Mouse (Mus musculus): ENCODE data around the gene Ddx42. TPM values are rescaled to one million over a fixed set of nuclear protein-coding genes. Genes with fewer than 3 reads are reported as not detected.
A peak's percentile ranks its signal among the peaks of the same experiment; 100 is the strongest.
"Not testable (repeated sequence)": the region's sequence is repeated elsewhere in the genome, so short reads cannot be mapped to it uniquely, and the experiment has no call there.

The Ddx42 gene
- total RNA-seq, 2 experiments from 2014 or later = 37.3 to 38.8 TPM

GRCm38 (mm10) chr11:106201337-106202122, 15.2 kb upstream of the Ddx42 start:
- no peak for DNase-seq
- intact Hi-C loops (cut with DNase I) = no loop called here

DNA sequence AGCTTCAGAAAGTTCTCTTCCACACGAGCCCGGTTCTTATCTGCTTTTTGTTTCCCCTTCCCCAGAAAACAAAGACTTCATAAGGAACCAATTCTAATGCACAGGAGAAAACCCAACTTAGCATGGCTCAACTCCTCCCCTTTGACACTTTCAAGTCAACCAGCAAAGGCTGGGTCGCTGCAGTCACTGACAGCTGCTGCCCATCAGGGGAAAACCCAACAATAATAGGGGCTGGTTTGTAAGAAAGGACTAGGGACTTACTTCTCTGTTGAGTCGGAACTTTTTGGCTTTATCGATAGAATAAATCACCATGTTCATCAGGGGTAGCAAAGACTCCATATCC, 14.6 kb upstream of the Ddx42 start, which contains the start of gene Strada:
Gene Strada, minus strand, starts transcription at position 46 of the 343 bp plus-strand sequence.
- intact Hi-C loops (cut with DNase I) = no loop called here
- no peak for DNase-seq

GRCm38 (mm10) chr11:106212771-106213170, 4.0 kb upstream of the Ddx42 start:
- DNase-seq = peak; percentile 48 to 54
- intact Hi-C loops (cut with DNase I) = no loop called here

DNA sequence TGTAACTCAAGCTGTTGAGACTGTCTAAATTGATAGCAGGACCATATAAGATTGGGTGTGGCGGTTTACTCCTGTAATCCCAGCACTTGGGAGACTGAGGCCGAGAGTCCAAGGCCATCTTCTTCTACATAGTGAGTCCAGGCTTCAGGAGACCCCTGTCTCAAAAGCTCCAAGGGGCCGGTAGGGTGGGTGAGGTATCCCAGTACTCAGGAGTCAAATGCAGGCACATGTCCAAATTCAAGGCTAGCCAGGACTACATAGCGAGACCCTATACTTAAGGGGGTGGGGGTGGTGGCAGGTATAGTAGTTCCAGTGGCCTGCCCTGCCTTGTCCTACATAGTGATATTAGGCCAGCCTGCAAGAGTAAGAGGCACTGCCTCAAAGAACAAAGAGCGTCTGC, 1.9 kb upstream of the Ddx42 start:
- no peak for DNase-seq
- intact Hi-C loops (cut with DNase I) = no loop called here

DNA sequence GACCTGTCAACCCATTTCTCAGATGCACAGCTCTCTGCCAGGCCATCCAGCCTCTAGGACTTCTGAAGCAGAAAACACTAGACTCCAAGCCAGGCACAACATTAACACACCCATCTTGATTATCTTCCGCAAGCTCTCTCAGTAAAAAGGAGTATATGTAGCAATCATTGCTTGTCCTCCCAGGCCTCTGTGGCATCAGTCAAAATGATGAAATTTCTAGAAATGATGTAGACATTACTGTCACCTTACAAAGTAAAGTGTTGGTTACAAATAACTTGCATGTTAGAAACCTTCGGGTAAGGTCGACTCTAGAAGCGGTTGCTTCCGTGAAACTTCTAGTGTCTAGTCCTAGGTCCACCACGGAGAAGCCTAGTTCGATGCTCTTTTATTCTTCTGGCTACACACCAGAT, 1.3 kb upstream of the Ddx42 start:
- no peak for DNase-seq
- intact Hi-C loops (cut with DNase I) = no loop called here

DNA sequence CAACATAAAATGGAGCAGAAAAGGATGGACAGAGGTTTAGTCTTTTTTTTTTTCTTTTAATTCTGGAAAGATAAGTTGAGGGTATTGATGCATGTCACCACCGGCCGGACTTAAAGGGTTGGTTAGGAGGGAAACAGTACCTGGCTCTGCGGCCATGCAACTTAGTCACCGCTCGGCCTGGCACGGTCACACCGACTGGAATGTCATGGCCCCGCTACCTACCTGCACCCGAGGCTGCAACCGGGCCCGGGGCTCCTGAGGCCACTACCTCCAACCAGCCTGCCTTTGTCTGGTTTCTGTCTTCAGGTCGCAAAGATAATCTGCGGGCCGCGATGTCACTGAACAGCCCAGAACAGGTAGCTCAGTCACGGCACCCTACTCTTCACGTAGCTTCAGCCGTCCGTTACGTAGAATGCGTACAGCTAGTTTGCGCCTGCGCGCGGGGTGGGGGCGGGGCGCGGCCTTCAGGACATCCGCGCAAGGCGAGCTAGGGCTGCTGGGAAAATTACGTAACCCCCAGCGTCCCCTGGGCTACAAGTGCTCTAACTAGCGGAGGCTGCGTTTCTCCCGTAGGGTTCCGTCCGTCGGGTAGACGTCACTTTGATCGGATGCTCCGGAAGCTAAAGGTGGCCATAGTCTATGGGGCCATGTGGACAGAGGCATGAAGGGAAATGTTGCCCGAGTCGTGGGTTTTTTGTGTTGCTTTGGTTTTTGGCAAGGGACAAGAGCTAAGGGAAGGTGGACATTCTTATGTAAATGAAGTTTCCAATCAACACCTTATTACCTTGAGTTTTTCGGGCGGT, 598 bp upstream of the Ddx42 start, which contains the start of gene Ccdc47:
Gene Ccdc47, minus strand, starts transcription at position 418 of the 803 bp plus-strand sequence.
- intact Hi-C loops (cut with DNase I) = no loop called here
- peak; percentile 96 to 97 for DNase-seq

GRCm38 (mm10) chr11:106220603-106221002, 3.9 kb downstream of the Ddx42 start:
- no peak for DNase-seq
- intact Hi-C loops (cut with DNase I) = no loop called here

DNA sequence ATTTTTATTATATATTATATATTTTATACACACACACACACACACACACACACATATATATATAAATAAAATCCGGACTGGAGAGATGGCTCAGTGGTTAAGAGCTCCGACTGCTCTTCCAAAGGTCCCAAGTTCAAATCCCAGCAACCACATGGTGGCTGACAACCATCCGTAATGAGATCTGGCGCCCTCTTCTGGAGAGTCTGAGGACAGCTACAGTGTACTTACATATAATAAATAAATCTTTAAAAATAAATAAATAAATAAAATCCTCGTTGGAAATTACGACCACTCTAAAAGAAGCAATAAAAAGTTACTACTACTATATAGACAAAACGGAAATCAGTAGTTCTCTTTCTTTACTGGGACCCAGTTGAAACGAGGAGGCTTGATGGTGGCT, 17.3 kb downstream of the Ddx42 start:
- intact Hi-C loops (cut with DNase I); DNase-seq: not testable (repeated sequence)

DNA sequence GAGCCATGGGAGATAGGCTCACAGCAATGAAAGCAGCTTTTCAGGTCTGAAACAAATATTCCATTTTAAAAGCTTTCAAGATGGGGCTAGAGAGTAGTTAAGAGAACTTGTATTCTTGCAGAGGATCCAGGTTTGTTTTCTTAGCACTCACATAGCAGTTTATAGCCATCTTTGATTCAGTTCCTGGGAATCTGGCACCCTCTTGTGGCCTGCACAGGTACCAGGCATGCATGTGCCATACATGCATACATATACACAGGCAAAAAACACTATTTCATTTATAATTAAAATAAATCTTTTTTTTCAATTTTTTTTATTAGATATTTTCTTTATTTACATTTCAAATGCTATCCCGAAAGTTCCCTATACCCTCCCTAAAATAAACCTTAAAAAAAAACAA, 30.1 kb downstream of the Ddx42 start:
- intact Hi-C loops (cut with DNase I) = no loop called here
- DNase-seq = no peak

DNA sequence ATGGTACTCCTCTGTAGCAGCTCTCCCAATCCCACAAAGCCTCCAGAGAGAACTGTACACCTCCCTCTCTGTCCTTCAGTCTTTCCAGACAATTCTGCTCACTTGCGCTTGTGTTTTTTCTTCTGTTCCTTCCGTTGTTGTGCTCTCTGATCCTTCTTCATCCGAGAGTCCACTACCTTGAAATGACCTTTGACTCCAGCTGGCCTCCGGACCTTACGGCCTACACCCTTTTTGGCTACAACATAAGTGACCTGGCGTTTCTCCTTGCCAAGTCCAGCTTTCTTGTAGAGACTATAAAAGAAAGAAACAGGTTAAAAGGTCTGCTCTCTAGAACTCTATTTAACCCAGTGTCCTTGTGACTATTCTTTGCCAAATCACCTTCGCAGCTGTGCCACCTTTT, 32.6 kb downstream of the Ddx42 start:
- no peak for DNase-seq
- intact Hi-C loops (cut with DNase I) = no loop called here

GRCm38 (mm10) chr11:106254767-106255166, 38.0 kb downstream of the Ddx42 start:
- DNase-seq = no peak
- intact Hi-C loops (cut with DNase I) = no loop called here

- intact Hi-C loops (cut with DNase I) = no loop called here
- no peak for DNase-seq
Observed at GRCm38 (mm10) chr11:106255174-106255573, 38.4 kb downstream of the Ddx42 start.

GRCm38 (mm10) chr11:106255685-106256451, 39.1 kb downstream of the Ddx42 start, which contains the start of the genes Ftsj3 and Psmc5:
TSS of gene Ftsj3 (minus strand) at chr11:106256079.
TSS of gene Psmc5 (plus strand) at chr11:106256154.
- peak; percentile 99 to 100 for DNase-seq
- intact Hi-C loops (cut with DNase I) = loop anchor here (1.0 kb wide), 1 partner anchor 16 kb away; the partner anchor contains the start of gene Smarcd2

DNA sequence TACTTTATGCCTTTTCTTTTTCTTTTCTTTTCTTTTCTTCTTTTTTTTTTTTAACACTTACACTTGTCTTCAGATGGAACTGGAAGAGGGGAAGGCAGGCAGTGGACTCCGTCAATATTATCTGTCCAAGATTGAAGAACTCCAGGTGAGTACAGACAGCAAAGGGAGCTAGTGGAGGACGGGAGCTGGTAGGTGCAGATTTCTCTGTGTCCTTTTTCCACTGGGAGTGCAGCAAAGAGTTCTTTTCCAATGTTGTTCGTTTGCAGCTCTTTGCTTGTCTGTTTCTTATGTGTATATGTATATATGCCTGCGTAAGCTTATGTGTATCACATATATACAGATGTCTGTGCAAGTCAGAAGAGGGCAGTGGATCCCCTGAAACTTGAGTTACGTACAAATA, 40.0 kb downstream of the Ddx42 start:
- peak in 1 of 2 experiments; percentile 54 for DNase-seq
- intact Hi-C loops (cut with DNase I) = loop anchor here (1.0 kb wide), 1 partner anchor 16 kb away; the partner anchor contains the start of gene Smarcd2

DNA sequence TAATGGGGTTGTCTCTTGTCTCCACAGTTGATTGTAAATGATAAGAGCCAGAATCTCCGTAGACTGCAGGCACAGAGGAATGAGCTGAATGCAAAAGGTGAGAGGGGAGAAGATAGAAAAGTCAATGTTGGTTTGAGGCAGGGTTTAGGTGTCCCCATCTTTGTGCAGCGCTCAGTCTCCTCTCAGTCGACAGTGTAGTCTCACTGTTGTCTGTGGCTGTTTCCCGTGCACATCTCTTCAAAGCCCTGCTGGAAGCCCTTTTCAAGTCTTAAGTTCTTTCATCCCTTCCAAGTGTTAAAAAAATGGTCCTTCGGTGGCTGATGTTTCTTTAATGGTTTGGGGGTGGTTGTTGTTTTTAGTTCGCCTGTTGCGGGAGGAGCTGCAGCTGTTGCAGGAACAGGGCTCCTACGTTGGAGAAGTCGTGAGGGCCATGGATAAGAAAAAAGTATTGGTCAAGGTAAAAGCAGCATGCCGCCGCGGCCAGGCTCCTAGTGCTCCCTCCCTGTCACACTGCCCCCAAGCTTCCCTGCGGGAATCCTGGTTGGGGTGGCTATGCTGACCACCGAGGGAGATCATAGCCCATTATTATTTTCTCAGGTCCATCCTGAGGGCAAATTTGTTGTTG, 44.2 kb downstream of the Ddx42 start:
- no peak for DNase-seq
- intact Hi-C loops (cut with DNase I) = no loop called here

DNA sequence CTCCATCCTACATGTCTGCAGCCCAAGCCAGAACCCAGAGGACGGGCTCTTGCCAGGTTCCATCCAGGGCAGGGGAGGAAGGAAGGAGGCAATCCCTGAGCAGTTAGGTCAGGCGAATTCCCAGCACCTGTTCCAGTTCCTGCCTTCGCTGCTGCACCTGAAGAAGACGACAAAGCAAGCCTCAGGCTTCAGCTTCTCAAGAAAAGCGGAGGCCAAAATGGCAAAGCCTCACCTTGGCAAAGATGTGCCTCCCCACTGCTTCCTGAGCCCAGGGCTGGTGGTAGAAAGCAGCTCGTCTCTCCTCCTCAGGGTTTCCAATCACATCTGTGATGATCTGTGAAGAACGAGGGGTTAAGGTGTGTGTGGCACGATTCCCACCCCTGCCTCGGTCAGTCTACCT, 47.2 kb downstream of the Ddx42 start:
- no peak for DNase-seq
- intact Hi-C loops (cut with DNase I) = no loop called here

- intact Hi-C loops (cut with DNase I) = no loop called here
- no peak for DNase-seq
Observed at GRCm38 (mm10) chr11:106264988-106265387, 48.3 kb downstream of the Ddx42 start.

DNA sequence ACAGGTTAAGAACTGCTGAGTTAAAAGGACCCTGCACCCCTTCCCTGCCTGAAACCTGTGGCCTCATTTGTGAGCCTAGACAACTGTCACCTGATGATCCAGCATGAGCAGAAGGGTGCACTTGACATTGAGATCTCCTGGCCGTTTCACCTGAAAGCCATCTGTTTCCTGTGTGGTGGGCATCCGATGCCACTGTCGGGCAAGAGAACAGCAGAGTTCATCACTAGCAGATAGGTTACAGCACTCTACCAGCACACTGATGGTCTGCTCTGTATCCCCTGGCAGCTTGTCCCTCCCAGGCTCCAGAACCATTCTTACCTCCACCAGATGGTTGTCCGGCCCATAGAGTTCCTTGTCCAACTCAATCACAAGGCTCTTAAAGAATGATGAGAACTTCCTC, 48.8 kb downstream of the Ddx42 start:
- DNase-seq = no peak
- intact Hi-C loops (cut with DNase I) = no loop called here

GRCm38 (mm10) chr11:106266431-106266830, 49.7 kb downstream of the Ddx42 start:
- intact Hi-C loops (cut with DNase I) = no loop called here

DNA sequence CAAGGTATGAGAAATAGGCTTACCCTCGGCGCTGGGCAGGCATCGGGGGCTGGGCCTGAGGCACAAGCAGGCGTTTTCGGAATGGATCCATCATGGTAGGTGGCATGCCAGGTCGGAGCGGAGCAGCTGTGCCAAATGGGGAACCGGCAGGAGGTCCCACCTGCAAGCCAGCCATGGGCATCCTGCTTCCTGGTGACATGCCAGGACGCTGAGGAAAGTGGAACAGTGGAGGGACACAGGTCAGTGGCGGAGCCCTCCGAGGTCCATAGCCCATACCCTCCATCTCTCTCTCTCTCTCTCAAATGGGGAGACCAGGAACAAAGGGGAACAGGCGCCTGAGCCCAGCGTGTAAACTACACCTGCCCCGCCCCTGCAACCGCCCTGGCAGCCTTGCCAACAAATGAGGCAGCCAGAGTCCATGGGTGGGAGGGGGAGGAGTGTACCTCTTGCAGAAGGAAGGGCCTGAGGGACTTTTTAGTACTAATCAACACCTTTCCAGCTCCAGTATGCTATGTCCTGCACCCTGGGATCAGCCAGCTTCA, 50.7 kb downstream of the Ddx42 start:
- peak in 1 of 2 experiments; percentile 30 for DNase-seq
- intact Hi-C loops (cut with DNase I) = no loop called here

More at GRCm38 (mm10) chr11:106266431-106266830, 49.7 kb downstream of the Ddx42 start:
- no peak for DNase-seq

All from heart, postnatal 10 days (tissue).